Mouse (Mus musculus) gastrocnemius, adult 2 months (tissue): ENCODE measurements around the gene Rsl24d1. TPM values are rescaled to one million over a fixed set of nuclear protein-coding genes. Genes with fewer than 3 reads are reported as not detected.

Experiments
- DNase-seq: peaks from one replicate; pipeline ENCODE4 v3.0.0; 2022
- H3K27ac ChIP-seq: fragments of 200-600 bp; 2 replicates; pipeline ENCODE4 v1.8.1; 2022; ENCODE audit warnings: mild to moderate bottlenecking
- H3K4me3 ChIP-seq: fragments of 200-600 bp; 2 replicates; pipeline ENCODE4 v1.8.1; 2022; ENCODE audit warnings: mild to moderate bottlenecking, moderate library complexity
- CTCF ChIP-seq: fragments of 200-600 bp; IDR thresholded peaks from 2 replicates; pipeline ENCODE4 v1.8.1; 2022; ENCODE audit warnings: antibody characterized with exemption, mild to moderate bottlenecking, moderate library complexity
- intact Hi-C: fragments of 180-260 bp; cut with DNase I; formaldehyde crosslinking; loops from one replicate; pipeline ENCODE4 v1.15.1; 2025
- total RNA-seq, 2 experiments: library from RNA; stranded (reverse); gene quantifications; 2 replicates each; pipeline ENCODE4 v1.2.3; 2021

The Rsl24d1 gene
- total RNA-seq, 2 experiments from 2014 or later = 37.3 to 45.4 TPM

- H3K4me3 ChIP-seq = no peak overlapping the region
- TF ChIP-seq CTCF = no peak
- no peak overlapping the region for H3K27ac ChIP-seq
- intact Hi-C loops = no loop called here
- DNase-seq = no peak
Observed at GRCm38 (mm10) chr9:73083956-73084355, 29.3 kb upstream of the Rsl24d1 start.

GRCm38 (mm10) chr9:73085845-73086244 lies 27.4 kb upstream of the Rsl24d1 start:
- TF ChIP-seq CTCF = no peak
- Histone ChIP-seq H3K4me3 (no peak overlapping the region), H3K27ac (no peak overlapping the region)
- intact Hi-C loops = no loop called here
- no peak for DNase-seq

DNA sequence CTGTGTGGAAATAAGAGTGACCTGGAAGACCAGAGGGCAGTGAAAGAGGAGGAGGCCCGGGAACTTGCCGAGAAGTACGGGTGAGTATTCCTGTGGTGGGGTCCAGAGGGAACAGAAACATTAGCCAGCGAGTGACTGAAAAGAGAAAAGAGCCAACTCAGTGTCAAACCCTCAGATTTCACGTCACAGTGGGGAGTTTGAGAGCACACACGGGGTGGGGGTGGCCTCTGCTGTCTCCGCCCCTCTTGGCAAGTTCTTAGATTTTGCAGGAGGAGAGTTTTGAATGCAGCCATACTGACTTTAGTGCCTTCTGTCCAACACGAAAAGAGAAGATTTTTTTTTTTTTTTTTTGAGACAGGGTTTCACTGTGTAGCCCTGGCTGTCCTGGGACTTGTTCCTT lies 26.1 kb upstream of the Rsl24d1 start:
- no peak overlapping the region for H3K27ac ChIP-seq
- TF ChIP-seq CTCF = no peak
- H3K4me3 ChIP-seq = no peak overlapping the region
- DNase-seq = no peak
- intact Hi-C loops = no loop called here

GRCm38 (mm10) chr9:73087581-73087980 lies 25.6 kb upstream of the Rsl24d1 start:
- DNase-seq = no peak
- intact Hi-C loops = no loop called here
- Histone ChIP-seq H3K27ac (no peak overlapping the region), H3K4me3 (no peak overlapping the region)
- TF ChIP-seq CTCF = no peak

GRCm38 (mm10) chr9:73089222-73089920 lies 23.9 kb upstream of the Rsl24d1 start:
- Histone ChIP-seq H3K4me3 (no peak overlapping the region), H3K27ac (no peak overlapping the region)
- TF ChIP-seq CTCF = no peak
- no peak for DNase-seq
- intact Hi-C loops = no loop called here

GRCm38 (mm10) chr9:73090121-73090520 lies 23.1 kb upstream of the Rsl24d1 start:
- TF ChIP-seq CTCF = no peak
- intact Hi-C loops = loop anchor here (2.0 to 5.0 kb wide), 3 partner anchors 121 to 323 kb away; no protein-coding TSS in a partner anchor
- Histone ChIP-seq H3K4me3 (no peak overlapping the region), H3K27ac (no peak overlapping the region)
- DNase-seq = no peak

DNA sequence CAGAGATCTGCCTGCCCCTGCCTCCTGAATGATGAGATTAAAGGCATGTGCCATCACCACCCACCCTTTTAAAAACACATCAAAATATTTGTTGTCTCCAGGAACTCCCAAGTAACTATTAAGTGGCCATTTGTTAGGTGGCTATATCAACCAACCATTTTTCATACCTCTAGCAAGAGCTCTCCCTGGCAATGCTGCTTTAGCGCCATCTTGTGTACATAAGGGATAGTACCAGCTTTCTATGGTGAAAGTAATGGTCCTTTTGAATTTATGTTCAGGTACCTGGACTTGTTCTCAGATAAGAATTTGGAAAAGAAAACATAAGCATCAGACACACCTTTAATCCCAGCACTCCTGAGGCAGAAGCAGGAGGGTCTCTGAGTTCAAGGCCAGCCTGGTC lies 21.5 kb upstream of the Rsl24d1 start:
- no peak for DNase-seq
- no peak overlapping the region for H3K4me3 ChIP-seq
- H3K27ac ChIP-seq = no peak overlapping the region
- intact Hi-C loops = loop anchor here (1.0 to 5.0 kb wide), 4 partner anchors 47 to 324 kb away; partner anchors contain the start of gene Rab27a
- peak; percentile 96; the same call in 1 of the 2 replicates for TF ChIP-seq CTCF

DNA sequence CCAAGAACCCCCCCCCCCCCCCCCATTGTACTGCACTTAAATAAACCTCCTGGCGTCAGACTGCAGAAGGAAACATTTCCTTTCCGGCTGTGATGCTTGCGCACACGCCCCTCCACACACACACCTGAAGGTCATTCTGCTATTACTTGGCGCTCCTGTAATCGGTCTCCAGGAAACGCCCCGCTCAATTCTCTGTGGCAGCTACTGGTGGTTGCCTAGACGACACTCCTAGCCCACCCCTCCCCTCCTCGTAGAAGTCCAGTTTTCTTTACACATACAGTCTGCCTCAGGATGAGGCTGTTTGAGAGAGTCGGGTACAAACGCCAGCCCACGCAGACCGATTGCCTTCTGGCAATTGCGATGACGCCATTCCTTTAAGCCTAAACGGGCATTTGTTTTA lies 18.6 kb upstream of the Rsl24d1 start:
- DNase-seq = no peak
- intact Hi-C loops = loop anchor here (5.0 kb wide), 2 partner anchors 202 to 327 kb away; no protein-coding TSS in a partner anchor
- H3K4me3 ChIP-seq = no peak overlapping the region
- no peak for TF ChIP-seq CTCF
- H3K27ac ChIP-seq = no peak overlapping the region

GRCm38 (mm10) chr9:73097898-73098297 lies 15.3 kb upstream of the Rsl24d1 start:
- no peak for TF ChIP-seq CTCF
- intact Hi-C loops = no loop called here
- DNase-seq = no peak
- H3K4me3 ChIP-seq = no peak overlapping the region
- no peak overlapping the region for H3K27ac ChIP-seq

GRCm38 (mm10) chr9:73101536-73101935 lies 11.7 kb upstream of the Rsl24d1 start, which contains the start of gene Khdc3:
Gene Khdc3 (plus strand): TSS chr9:73101836.
- intact Hi-C loops = no loop called here
- Histone ChIP-seq H3K27ac (no peak within 1 kb of the TSS), H3K4me3 (no peak within 1 kb of the TSS)
- no peak for TF ChIP-seq CTCF
- no peak for DNase-seq

GRCm38 (mm10) chr9:73102181-73102580 lies 11.0 kb upstream of the Rsl24d1 start, which contains the start of gene Gm20509:
Gene Gm20509 (plus strand): TSS chr9:73102470.
- intact Hi-C loops = no loop called here
- no peak for TF ChIP-seq CTCF
- DNase-seq = no peak

DNA sequence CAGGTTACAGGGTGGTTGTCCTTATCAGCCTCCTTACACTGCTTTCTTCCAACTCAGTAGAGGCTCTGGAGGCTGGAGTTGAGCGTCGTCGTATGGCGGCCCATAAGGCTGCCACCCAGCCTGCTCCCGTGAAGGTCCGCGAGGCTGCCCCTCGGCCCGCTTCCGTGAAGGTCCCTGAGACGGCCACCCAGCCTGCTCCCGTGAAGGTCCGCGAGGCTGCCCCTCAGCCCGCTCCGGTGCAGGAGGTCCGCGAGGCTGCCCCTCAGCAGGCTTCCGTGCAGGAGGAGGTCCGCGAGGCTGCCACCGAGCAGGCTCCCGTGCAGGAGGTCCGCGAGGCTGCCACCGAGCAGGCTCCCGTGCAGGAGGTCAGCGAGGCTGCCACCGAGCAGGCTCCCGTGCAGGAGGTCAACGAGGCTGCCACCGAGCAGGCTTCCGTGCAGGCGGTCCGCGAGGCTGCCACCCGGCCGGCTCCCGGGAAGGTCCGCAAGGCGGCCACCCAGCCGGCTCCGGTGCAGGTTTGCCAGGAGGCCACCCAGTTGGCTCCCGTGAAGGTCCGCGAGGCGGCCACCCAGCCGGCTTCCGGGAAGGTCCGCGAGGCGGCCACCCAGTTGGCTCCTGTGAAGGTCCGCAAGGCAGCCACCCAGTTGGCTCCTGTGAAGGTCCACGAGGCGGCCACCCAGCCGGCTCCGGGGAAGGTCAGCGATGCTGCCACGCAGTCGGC lies 9.9 kb upstream of the Rsl24d1 start:
- intact Hi-C loops = no loop called here
- no peak for TF ChIP-seq CTCF
- peak overlapping the region; percentile 75 for H3K4me3 ChIP-seq
- peak overlapping the region; percentile 35; the same call in 1 of the 2 replicates for H3K27ac ChIP-seq
- peak; percentile 72 for DNase-seq

More at GRCm38 (mm10) chr9:73102181-73102580, 11.0 kb upstream of the Rsl24d1 start, which contains the start of gene Gm20509:
- Histone ChIP-seq H3K27ac (peak within 1 kb of the TSS; percentile 35; the same call in 1 of the 2 replicates), H3K4me3 (peak within 1 kb of the TSS; percentile 75)

DNA sequence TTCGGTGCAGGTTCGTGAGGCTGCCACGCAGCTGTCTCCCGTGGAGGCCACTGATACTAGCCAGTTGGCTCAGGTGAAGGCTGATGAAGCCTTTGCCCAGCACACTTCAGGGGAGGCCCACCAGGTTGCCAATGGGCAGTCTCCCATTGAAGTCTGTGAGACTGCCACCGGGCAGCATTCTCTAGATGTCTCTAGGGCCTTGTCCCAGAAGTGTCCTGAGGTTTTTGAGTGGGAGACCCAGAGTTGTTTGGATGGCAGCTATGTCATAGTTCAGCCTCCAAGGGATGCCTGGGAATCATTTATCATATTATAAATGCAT lies 9.4 kb upstream of the Rsl24d1 start:
- no peak for DNase-seq
- TF ChIP-seq CTCF = no peak
- intact Hi-C loops = no loop called here
- no peak overlapping the region for H3K27ac ChIP-seq
- peak overlapping the region; percentile 75 for H3K4me3 ChIP-seq
